Mouse (Mus musculus) embryo, embryonic 9.5 days (tissue): ENCODE measurements around the gene Neu3.
A peak's percentile ranks its signal among the peaks of the same experiment; 100 is the strongest.

Experiments
- DNase-seq: peaks from one replicate; pipeline ENCODE4 v3.0.0-alpha.2; 2017; ENCODE audit errors: extremely low spot score

Gene Neu3

GRCm38 (mm10) chr7:99828083-99828570, at the start of gene Neu3:
Gene Neu3, minus strand, starts transcription at chr7:99828417.
- peak; percentile 93 for DNase-seq

- peak; percentile 80 for DNase-seq
These were observed 48.1 kb upstream of the Neu3 start for GRCm38 (mm10) chr7:99876345-99876744.

DNA sequence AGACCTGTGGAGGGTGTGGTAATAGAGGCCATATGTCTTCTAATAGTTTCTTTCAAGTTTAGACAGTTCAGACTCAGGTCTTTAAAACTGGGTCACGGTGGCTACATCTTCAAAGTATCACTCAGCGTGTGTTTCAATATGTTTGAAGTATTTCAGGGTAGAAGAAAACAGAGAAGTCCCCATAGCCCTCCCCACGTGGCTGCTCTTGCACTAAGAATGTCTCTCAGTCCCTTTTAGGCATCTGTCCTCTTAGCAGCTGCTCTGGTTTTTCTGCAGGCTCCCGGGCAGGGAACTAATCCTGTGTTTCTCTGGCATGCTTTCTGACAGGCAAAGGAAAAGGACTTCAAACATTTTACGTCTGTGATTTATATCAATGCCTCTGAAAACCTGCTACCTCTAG, 47.7 kb upstream of the Neu3 start:
- no peak for DNase-seq

- DNase-seq: no peak
These were observed 45.7 kb upstream of the Neu3 start for GRCm38 (mm10) chr7:99873965-99874364.

DNA sequence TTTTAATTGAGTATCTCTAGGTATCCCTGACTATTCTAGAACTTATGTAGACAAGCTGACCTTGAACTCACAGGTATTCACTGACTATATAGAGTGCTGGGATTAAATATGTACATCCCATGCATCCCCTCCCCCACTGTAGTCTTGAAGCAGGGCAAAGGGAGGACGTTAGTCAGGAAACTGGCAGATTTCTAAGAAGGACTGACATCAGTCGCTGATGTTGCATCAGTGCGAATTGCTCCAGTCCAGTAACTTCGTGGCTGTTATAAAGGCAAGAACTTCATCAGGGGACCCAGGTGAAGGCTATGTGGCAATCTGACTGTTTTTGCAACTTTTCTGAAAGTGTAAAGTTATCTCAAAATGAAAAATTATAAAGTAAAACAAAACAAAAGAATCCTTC, 41.1 kb upstream of the Neu3 start:
- no peak for DNase-seq

DNA sequence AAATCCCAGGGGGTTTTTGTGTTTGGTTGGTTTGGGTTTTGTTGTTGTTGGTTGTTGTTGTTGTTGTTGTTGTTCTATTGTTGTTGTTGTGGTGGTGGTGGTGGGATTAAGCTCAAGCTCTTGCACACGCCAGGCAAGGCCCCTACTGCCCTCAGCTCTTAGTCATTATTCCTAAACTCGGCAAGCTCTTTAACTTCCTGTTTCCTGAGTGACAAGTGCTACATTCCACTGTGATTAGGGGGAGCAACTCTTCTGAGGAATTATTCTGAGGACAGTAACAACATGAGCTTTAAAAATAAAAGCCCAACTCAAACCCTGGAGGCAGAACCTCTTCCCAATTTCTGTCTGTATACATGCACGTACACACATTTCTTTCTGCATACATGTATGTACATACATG, 37.0 kb upstream of the Neu3 start:
- DNase-seq: no peak

GRCm38 (mm10) chr7:99864241-99865028, 36.2 kb upstream of the Neu3 start:
- DNase-seq: peak; percentile 37

DNA sequence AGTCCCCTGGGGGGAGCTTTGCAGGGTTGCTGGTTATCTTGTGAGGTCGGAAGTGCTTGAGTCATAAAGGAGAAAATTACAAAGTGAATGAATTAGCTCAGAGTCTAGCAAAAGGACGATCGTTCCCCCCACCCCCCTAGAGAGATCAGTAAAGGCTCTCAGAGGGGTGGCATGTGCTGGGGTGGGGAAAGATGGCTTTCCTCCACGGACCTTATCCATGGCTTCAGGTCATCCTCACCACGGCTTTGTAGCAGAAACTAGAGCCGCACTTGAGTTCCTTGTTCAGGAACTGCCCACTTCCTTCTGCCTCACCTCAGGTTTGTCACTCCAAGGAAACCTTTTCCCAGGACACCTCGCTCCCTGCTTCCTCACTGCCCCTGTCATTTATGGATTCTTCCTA, 35.1 kb upstream of the Neu3 start, which contains the start of gene Spcs2:
TSS of gene Spcs2 (minus strand) at position 101 of the 400 bp plus-strand sequence.
- no peak for DNase-seq

DNA sequence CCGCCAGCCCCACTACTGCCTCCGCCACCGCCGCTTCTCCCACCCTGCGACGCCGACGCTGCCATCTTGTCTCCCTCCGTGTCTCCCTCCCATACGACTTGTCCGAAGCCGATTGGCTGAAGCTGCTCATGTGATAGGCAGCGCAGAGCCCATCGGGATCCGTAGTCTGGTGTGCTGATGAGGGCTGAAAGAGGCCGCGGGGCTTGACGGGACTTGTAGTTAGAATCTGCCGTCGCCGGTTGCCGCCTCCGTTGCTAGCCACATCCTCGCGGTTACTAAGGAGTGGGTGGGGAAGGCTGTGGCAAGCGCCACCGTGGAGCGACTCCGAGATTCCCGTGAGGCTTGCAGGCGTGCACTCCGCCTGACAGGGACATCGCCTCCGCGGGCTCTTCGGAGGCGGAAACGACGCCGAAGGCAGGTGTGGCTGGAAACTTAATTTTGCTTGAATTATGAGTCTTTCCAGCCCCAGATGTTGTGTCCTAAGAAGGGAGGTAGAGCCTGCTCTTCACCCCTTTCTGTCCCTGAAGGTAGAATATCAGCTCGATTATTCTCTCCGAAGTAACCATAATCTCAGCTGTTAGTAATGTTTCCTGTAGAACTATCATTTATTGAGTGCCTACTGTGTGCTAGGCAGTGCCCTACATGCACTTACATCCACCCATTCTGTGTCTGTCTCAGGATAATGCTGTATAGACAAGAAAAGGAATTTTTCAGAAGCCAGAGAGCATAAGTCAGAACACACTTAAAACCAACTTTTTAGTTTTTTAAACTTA, 30.8 kb upstream of the Neu3 start, which contains the start of gene Xrra1:
TSS of gene Xrra1 (plus strand) at position 304 of the 773 bp plus-strand sequence.
- peak; percentile 93 for DNase-seq

- no peak for DNase-seq
These were observed 30.1 kb upstream of the Neu3 start for GRCm38 (mm10) chr7:99858175-99858812.

GRCm38 (mm10) chr7:99856266-99856861, 28.1 kb upstream of the Neu3 start:
- no peak for DNase-seq

- no peak for DNase-seq
These were observed 26.1 kb upstream of the Neu3 start for GRCm38 (mm10) chr7:99854311-99854710.

GRCm38 (mm10) chr7:99853350-99853749, 25.1 kb upstream of the Neu3 start:
- DNase-seq: no peak

DNA sequence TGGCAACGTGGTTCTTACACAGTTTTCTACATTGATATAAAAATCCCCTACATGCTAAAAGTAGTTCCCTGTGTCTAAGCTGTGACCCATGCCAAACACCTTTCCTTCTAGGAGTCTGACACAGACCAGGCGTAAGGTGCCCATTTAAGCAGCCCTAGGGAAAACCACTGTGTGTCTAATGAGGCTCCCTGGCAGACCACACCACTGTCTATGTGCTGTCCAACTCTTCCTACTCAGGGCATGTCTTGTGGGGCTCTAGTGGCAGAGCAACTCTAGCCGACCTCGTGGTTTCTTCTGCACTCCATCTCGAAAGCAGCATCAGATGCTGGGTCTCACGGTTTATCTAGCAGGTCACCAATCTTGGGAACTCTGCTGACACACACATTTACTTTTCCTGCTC, 23.4 kb upstream of the Neu3 start:
- no peak for DNase-seq

DNA sequence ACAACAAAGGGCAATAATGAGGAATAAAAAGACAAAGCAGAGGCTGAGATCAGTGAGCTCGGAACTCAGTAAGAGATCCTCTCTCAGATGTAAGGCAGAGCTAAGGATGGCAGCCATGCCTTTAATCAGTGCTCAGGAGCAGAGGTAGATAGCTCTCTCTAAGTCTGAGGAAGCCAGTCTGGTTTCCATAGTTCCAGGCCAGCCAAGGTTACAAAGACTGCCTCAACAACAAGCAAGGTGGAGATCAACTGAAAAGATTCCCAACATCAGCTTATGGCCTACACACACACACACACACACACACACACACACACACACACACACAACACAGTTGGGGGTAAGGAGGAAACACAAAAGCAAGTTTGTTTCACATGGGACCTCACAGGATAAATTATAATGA, 22.9 kb upstream of the Neu3 start:
- no peak for DNase-seq

- DNase-seq: no peak
These were observed 22.3 kb upstream of the Neu3 start for GRCm38 (mm10) chr7:99850534-99850933.

DNA sequence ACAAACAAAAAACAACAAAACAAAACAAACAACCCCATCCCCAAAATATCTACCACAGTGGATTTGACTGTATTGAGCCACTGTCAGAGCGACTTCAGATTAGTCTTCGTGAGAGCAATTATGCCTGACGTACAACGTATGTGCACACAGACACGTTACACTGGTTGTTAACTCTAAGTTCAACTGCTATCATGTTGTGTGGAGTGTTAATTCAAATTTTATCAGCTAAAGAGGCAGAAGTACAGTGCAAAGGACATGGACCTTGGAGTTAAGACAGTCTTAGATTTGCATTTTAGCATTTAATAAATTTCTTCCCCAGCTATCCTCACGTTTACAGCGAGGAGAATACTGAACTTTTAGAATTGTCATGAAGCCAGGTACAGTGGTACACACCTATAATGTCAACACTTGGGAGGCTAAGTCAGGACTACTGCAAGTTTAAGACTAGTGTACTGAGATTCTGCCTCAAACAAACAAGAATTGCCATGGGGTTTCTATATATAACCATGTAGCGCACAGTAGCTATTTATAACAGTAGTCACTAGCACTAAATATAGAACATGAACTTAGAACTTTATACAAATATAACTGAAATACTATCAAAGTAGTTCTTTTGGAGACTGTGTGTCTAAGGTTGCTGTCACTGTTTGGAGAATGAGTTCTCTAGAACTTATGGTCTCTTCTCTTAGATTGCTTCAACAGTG, 17.5 kb upstream of the Neu3 start:
- DNase-seq: no peak

DNA sequence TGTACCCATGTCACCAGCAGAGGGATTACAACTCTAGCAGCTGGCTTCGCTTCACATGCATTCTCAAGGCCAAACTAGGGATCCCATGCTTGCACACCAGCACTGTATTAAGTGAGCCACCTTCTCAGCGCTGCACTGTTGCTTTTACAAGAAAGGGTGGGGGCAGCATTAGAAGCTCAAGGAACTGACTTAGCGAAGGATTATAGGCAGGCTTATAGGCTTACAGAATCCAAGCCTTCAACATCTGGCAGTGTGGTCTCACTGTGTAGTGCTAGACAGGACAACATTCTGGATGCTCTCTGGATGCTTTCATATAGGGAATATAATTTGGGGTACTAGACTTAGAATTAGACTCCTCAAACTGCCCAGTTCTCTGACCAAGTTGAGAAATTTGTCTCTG, 10.0 kb upstream of the Neu3 start:
- no peak for DNase-seq

GRCm38 (mm10) chr7:99837358-99838071, 9.3 kb upstream of the Neu3 start:
- no peak for DNase-seq

DNA sequence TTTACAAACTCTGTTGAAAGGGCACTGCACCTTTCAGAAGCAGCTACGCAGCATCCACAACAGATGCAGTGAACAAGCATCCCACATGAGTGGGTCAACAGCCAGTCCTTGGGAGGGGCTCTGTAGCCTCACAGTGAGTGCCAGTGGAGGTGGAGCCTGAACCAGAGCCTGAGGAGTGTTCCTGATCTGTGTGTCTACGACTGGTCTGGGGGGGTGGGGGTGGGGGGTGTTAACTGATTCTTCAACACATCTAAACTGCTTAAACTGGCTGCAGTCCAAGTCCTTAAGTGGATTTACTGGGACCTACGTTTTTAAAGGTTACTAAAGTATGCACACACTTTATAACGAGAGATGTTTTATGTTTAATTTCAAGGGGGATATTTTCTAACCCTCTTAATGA, 8.6 kb upstream of the Neu3 start:
- no peak for DNase-seq
